Mouse (Mus musculus): ENCODE measurements at regions not wholly inside any gene's neighbourhood (a gene's known extent, or its start where the extent isn't known, plus 50 kb on each side); places are given as distances from the start of the nearest gene placed in this dataset.

GRCm38 (mm10) chr1:118741286-118741685, 113.5 kb downstream of the Tfcp2l1 start:
- no peak for ATAC-seq (ENCODE audit: low TSS enrichment)

GRCm38 (mm10) chr1:118748196-118748595, 120.5 kb downstream of the Tfcp2l1 start:
- no peak for ATAC-seq (ENCODE audit: low TSS enrichment)

GRCm38 (mm10) chr1:118752869-118753268, 125.1 kb downstream of the Tfcp2l1 start:
- no peak for ATAC-seq (ENCODE audit: low TSS enrichment)

- ATAC-seq (ENCODE audit: low TSS enrichment): peak; percentile 59
Observed at GRCm38 (mm10) chr1:118756171-118756865, 128.6 kb downstream of the Tfcp2l1 start.

GRCm38 (mm10) chr1:118757340-118758030, 129.7 kb downstream of the Tfcp2l1 start:
- ATAC-seq (ENCODE audit: low TSS enrichment): no peak

DNA sequence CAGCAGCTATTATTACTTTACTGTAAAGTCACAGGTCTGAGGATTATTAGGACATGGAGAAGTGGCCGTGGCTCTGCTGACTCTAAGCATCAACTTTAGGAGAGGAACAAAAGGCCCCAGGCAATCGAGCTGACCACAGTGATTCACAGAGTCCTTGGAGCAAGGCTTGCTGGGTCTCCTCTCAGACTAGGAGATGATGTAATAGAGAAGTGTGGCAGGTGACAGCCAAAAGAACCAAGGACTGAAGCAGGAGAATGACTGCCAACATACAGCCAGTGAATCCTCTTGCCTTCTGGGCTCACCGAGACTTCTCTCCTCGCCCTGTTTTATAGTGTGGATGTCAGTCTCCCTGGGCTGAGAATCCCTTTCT, 130.3 kb downstream of the Tfcp2l1 start:
- ATAC-seq (ENCODE audit: low TSS enrichment): no peak

DNA sequence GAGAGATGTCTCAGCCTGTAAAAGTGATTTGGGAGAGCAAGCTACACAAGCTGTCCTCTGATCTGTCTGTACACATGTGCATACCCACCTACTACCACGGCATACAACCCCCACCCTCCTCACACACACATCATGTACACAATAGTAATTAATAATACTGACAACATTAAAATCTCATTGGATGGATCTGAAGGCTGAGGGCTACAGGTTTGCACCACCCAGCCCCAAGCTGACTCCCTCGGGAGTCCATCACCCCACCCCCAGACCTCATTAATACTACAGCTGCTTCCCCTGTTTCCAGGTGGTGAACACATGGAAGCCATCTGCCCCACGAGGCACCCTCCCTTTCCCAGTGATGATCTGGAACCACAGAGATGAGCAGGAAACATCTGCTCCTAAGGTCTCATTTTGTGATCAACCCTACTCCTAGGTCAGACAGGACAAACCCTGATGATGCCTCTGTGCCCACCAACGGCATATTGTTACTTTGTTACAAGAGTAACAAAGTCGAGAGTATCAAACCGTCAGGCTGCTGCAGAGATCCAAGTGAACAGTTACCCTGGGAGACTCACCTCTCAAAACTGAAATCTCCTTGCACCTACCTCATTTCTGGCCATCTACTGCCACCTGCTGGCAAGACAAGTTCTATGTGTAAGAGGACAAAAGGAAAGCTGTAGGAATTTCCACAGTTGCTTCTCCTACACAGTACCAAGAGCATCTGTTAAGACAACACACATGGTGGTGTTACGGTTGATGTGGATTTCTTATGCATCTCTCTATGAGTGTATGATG, 131.6 kb downstream of the Tfcp2l1 start:
- ATAC-seq (ENCODE audit: low TSS enrichment): peak; percentile 96

- ATAC-seq (ENCODE audit: low TSS enrichment): no peak
Observed at GRCm38 (mm10) chr1:118765525-118765924, 137.8 kb downstream of the Tfcp2l1 start.

DNA sequence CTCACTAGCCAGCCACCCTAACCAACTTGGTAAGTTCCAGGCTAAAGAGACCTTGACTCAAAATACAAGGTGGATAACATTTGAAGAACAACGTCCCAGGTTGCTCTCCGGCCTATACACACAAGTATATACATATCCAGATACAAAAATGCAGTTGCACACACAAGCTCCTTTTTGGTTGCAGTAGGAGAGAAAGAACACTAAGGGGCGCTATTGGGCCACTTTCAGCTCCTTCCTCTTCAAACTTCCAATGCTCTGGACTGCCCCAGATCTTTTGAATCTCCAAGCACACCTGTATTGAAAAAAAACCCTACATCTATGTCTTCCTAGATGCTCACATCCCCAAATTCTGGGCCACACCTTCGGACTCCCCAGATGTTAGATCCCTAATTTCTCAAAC, 141.1 kb downstream of the Tfcp2l1 start:
- peak; percentile 62 for ATAC-seq (ENCODE audit: low TSS enrichment)

DNA sequence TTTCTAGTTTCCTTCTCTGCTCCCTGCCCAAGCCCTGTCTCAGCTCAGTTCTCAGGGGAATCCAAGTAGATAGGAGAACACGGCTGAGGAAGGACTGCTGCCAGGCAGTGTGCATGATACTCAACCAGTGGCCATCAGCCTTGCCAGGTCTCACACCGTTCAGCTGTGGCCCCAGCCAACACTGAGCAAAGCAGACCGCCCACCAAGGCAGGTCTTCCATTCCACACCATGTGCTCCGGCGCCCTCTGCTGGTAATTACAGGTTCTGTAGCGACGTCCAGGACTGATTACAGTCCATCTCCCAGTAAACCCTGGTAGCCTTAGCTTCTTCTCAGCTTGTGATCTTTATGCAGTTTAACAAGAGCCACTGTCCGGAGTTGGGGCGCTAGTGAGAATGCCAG, 144.5 kb downstream of the Tfcp2l1 start:
- peak; percentile 60; the same call in 1 of the 2 replicates for ATAC-seq (ENCODE audit: low TSS enrichment)

- peak; percentile 89 for ATAC-seq (ENCODE audit: low TSS enrichment)
Observed at GRCm38 (mm10) chr1:118776594-118777441, 149.1 kb downstream of the Tfcp2l1 start.

Data from frontal cortex, adult (tissue).